Mouse (Mus musculus): ENCODE measurements at regions not wholly inside any gene's neighbourhood (a gene's known extent, or its start where the extent isn't known, plus 50 kb on each side); places are given as distances from the start of the nearest gene placed in this dataset.

GRCm38 (mm10) chr8:36358998-36359397, 593.4 kb downstream of the Gm19410 start:
- TF ChIP-seq CTCF (IDR thresholded peaks at IDR 0.05; ENCODE audit: extremely low read depth, insufficient read depth, low read length) (no peak), POLR2A (IDR thresholded peaks at IDR 0.05; ENCODE audit: extremely low read depth, insufficient read depth, low read length) (no peak)

All from cortical plate, adult 2 months (tissue).